Mouse (Mus musculus) heart, adult 2 months (tissue): ENCODE data around the gene Tenm4.

ENCODE experiments used
- CTCF ChIP-seq: fragments of 200-600 bp; IDR thresholded peaks from 2 replicates; pipeline ENCODE4 v1.8.1; 2022; ENCODE audit warnings: antibody characterized with exemption, mild to moderate bottlenecking, moderate library complexity
- EP300 ChIP-seq: fragments of 200-500 bp; IDR thresholded peaks from 2 replicates; pipeline ENCODE4 v1.6.1; 2011; ENCODE audit warnings: low read depth, low read length, control low read depth; ENCODE audit not compliant: insufficient read depth
- POLR2A ChIP-seq: fragments of 200-500 bp; IDR thresholded peaks from 2 replicates; pipeline ENCODE4 v1.6.1; 2011; ENCODE audit warnings: mild to moderate bottlenecking, low read depth, low read length, control low read depth; ENCODE audit not compliant: insufficient read depth

GRCm38 (mm10) chr7:96491896-96492295 is 320.9 kb downstream of the Tenm4 start:
- TF ChIP-seq CTCF: no peak
- no peak for TF ChIP-seq POLR2A
- TF ChIP-seq EP300: no peak
